Mouse (Mus musculus) MEL (cell line): ENCODE measurements around the gene Bin2. TPM values are rescaled to one million over a fixed set of nuclear protein-coding genes. Genes with fewer than 3 reads are reported as not detected.
A peak's percentile ranks its signal among the peaks of the same experiment; 100 is the strongest.

Source experiments
- DNase-seq: peaks from one replicate; pipeline ENCODE4 v3.0.0; 2011; ENCODE audit warnings: low read depth, low spot score
- H3K27ac ChIP-seq: 2 replicates; pipeline ENCODE4 v1.5.1; 2012; ENCODE audit warnings: low read depth, mild to moderate bottlenecking, control low read depth, low read length, moderate library complexity; ENCODE audit not compliant: control insufficient read depth
- H3K27me3 ChIP-seq, 2 experiments: fragments of 150-350 bp in 1 of 2; sonication (generic) in 1 of 2; 2 replicates each; pipeline ENCODE4 v1.6.1; 2012; ENCODE audit warnings: low read length in 2 of 2, mild to moderate bottlenecking in 2 of 2, improper control_type of control experiment in 1 of 2, moderate library complexity in 1 of 2; ENCODE audit not compliant: insufficient read depth in 2 of 2, control insufficient read depth in 1 of 2
- H3K36me3 ChIP-seq, 2 experiments: 2 replicates each; pipeline ENCODE4 v1.6.1; 2012 to 2014; ENCODE audit warnings: low read length in 2 of 2, improper control_type of control experiment in 1 of 2, inconsistent platforms in 1 of 2, mild to moderate bottlenecking in 1 of 2; ENCODE audit not compliant: insufficient read depth in 2 of 2, control insufficient read depth in 1 of 2
- H3K4me1 ChIP-seq, 2 experiments: fragments of 150-350 bp in 1 of 2; sonication (generic) in 1 of 2; 2 replicates each; pipeline ENCODE4 v1.6.1; 2012; ENCODE audit warnings: low read length in 2 of 2, improper control_type of control experiment in 1 of 2, mild to moderate bottlenecking in 1 of 2; ENCODE audit not compliant: insufficient read depth in 2 of 2, control insufficient read depth in 1 of 2
- H3K4me3 ChIP-seq, 2 experiments: fragments of 150-350 bp in 1 of 2; sonication (generic) in 1 of 2; 2 replicates each; pipeline ENCODE4 v1.5.1; 2012; ENCODE audit warnings: low read depth in 2 of 2, low read length in 2 of 2, mild to moderate bottlenecking in 2 of 2, moderate library complexity in 2 of 2, control low read depth in 1 of 2, improper control_type of control experiment in 1 of 2; ENCODE audit not compliant: control insufficient read depth in 1 of 2, insufficient read depth in 1 of 2
- H3K79me2 ChIP-seq: 2 replicates; pipeline ENCODE4 v1.6.1; 2012; ENCODE audit warnings: mild to moderate bottlenecking, low read length, moderate library complexity; ENCODE audit not compliant: control insufficient read depth, poor library complexity, insufficient read depth
- H3K9ac ChIP-seq: 2 replicates; pipeline ENCODE4 v1.6.1; 2012; ENCODE audit warnings: low read depth, mild to moderate bottlenecking, control low read depth, low read length, moderate library complexity; ENCODE audit not compliant: control insufficient read depth, poor library complexity, severe bottlenecking
- H3K9me3 ChIP-seq: fragments of 150-350 bp; sonication (generic); replicated peaks from 2 replicates; pipeline ENCODE4 v1.6.1; 2012; ENCODE audit warnings: mild to moderate bottlenecking, low read length, improper control_type of control experiment, moderate library complexity; ENCODE audit not compliant: insufficient read depth
- BHLHE40 ChIP-seq: IDR thresholded peaks from 2 replicates; pipeline ENCODE4 v1.6.1; 2012; ENCODE audit warnings: low read depth, mild to moderate bottlenecking, inconsistent platforms, low read length, improper control_type of control experiment, borderline replicate concordance
- CTCF ChIP-seq, 3 experiments: IDR thresholded peaks in 2 of 3; conservative IDR thresholded peaks in 1 of 3; 2 replicates each; pipeline ENCODE4 v1.5.1; 2011 to 2012; ENCODE audit warnings: low read length in 3 of 3, low read depth in 2 of 3, mild to moderate bottlenecking in 2 of 3, improper control_type of control experiment in 1 of 3, inconsistent platforms in 1 of 3, mixed read lengths in 1 of 3, moderate library complexity in 1 of 3; ENCODE audit not compliant: control insufficient read depth in 1 of 3, insufficient read depth in 1 of 3, poor library complexity in 1 of 3, severe bottlenecking in 1 of 3
- ELF1 ChIP-seq: IDR thresholded peaks from 2 replicates; pipeline ENCODE4 v1.6.1; 2014; ENCODE audit warnings: low read depth, mild to moderate bottlenecking, inconsistent platforms, low read length, improper control_type of control experiment, moderate library complexity
- GATA1 ChIP-seq: IDR thresholded peaks from 2 replicates; pipeline ENCODE4 v1.6.1; 2011; ENCODE audit warnings: low read depth, low read length, improper control_type of control experiment
- HCFC1 ChIP-seq: IDR thresholded peaks from 2 replicates; pipeline ENCODE4 v1.6.1; 2012; ENCODE audit warnings: low read depth, mild to moderate bottlenecking, inconsistent platforms, low read length, improper control_type of control experiment, moderate library complexity
- KAT2A ChIP-seq: conservative IDR thresholded peaks from 2 replicates; pipeline ENCODE4 v1.6.1; 2012; ENCODE audit warnings: low read depth, low read length, improper control_type of control experiment, inconsistent platforms
- MAZ ChIP-seq: IDR thresholded peaks from 2 replicates; pipeline ENCODE4 v1.6.1; 2012; ENCODE audit warnings: low read depth, mild to moderate bottlenecking, inconsistent platforms, low read length, improper control_type of control experiment
- MEF2A ChIP-seq: IDR thresholded peaks from 2 replicates; pipeline ENCODE4 v1.6.1; 2014; ENCODE audit warnings: low read depth, mild to moderate bottlenecking, inconsistent platforms, low read length, improper control_type of control experiment; ENCODE audit not compliant: poor library complexity, insufficient replicate concordance, severe bottlenecking; ENCODE audit errors: extremely low read depth
- MXI1 ChIP-seq: IDR thresholded peaks from 2 replicates; pipeline ENCODE4 v1.6.1; 2011; ENCODE audit warnings: mild to moderate bottlenecking, low read depth, low read length, improper control_type of control experiment
- MYB ChIP-seq: IDR thresholded peaks from 2 replicates; pipeline ENCODE4 v1.6.1; 2011; ENCODE audit warnings: mild to moderate bottlenecking, low read depth, low read length, improper control_type of control experiment
- MYC ChIP-seq: IDR thresholded peaks from 2 replicates; pipeline ENCODE4 v1.6.1; 2011; ENCODE audit warnings: low read depth, mild to moderate bottlenecking, low read length, improper control_type of control experiment, moderate library complexity
- NELFE ChIP-seq: IDR thresholded peaks from 2 replicates; pipeline ENCODE4 v1.6.1; 2011; ENCODE audit warnings: low read depth, low read length, improper control_type of control experiment
- NRF1 ChIP-seq: IDR thresholded peaks from 2 replicates; pipeline ENCODE4 v1.6.1; 2014; ENCODE audit warnings: low read depth, mild to moderate bottlenecking, inconsistent platforms, low read length, improper control_type of control experiment, moderate library complexity; ENCODE audit not compliant: poor library complexity, insufficient read depth, severe bottlenecking
- POLR2A ChIP-seq, 2 experiments: IDR thresholded peaks; 2 replicates each; pipeline ENCODE4 v1.6.1; 2011 to 2012; ENCODE audit warnings: low read length in 2 of 2, mild to moderate bottlenecking in 2 of 2, control low read depth in 1 of 2, improper control_type of control experiment in 1 of 2, low read depth in 1 of 2, moderate library complexity in 1 of 2; ENCODE audit not compliant: control insufficient read depth in 1 of 2, insufficient read depth in 1 of 2, poor library complexity in 1 of 2
- POLR2AphosphoS2 ChIP-seq: IDR thresholded peaks from 2 replicates; pipeline ENCODE4 v1.6.1; 2011; ENCODE audit warnings: low read length, improper control_type of control experiment
- POLR2AphosphoS5 ChIP-seq: IDR thresholded peaks from 2 replicates; pipeline ENCODE4 v1.6.1; 2012; ENCODE audit warnings: low read depth, borderline replicate concordance, mild to moderate bottlenecking, inconsistent platforms, low read length, moderate library complexity, mixed read lengths
- RAD21 ChIP-seq: IDR thresholded peaks from 2 replicates; pipeline ENCODE4 v1.6.1; 2011; ENCODE audit warnings: mild to moderate bottlenecking, low read depth, low read length, improper control_type of control experiment
- SMC3 ChIP-seq: IDR thresholded peaks from 2 replicates; pipeline ENCODE4 v1.6.1; 2011; ENCODE audit warnings: low read depth, low read length, improper control_type of control experiment
- TAL1 ChIP-seq: IDR thresholded peaks from 2 replicates; pipeline ENCODE4 v1.6.1; 2012; ENCODE audit warnings: mild to moderate bottlenecking, inconsistent platforms, low read length, moderate library complexity, mixed read lengths
- TBP ChIP-seq: IDR thresholded peaks from 2 replicates; pipeline ENCODE4 v1.8.0; 2011; ENCODE audit warnings: low read depth, low read length, improper control_type of control experiment
- USF1 ChIP-seq: IDR thresholded peaks from 2 replicates; pipeline ENCODE4 v1.6.1; 2014; ENCODE audit warnings: low read depth, mild to moderate bottlenecking, inconsistent platforms, low read length, improper control_type of control experiment, moderate library complexity
- USF2 ChIP-seq, 2 experiments: IDR thresholded peaks; 2 replicates each; pipeline ENCODE4 v1.6.1; 2011 to 2012; ENCODE audit warnings: improper control_type of control experiment in 2 of 2, low read length in 2 of 2, borderline replicate concordance in 1 of 2, inconsistent platforms in 1 of 2, low read depth in 1 of 2, mild to moderate bottlenecking in 1 of 2; ENCODE audit not compliant: insufficient read depth in 1 of 2
- ZMIZ1 ChIP-seq: IDR thresholded peaks from 2 replicates; pipeline ENCODE4 v1.6.1; 2012; ENCODE audit warnings: low read depth, mild to moderate bottlenecking, inconsistent platforms, low read length, improper control_type of control experiment, moderate library complexity
- polyA plus RNA-seq, 2 experiments: library from polyadenylated mRNA; stranded (reverse) in 1 of 2; unstranded in 1 of 2; fragments of >175 nt in 1 of 2; fragments of >200 nt in 1 of 2; gene quantifications; 2 replicates each; pipeline versions ENCODE4 v1.2.1 to v1.2.4; 2012; ENCODE audit warnings: low replicate concordance in 2 of 2, low read depth in 1 of 2; ENCODE audit not compliant: insufficient read length in 2 of 2, insufficient read depth in 1 of 2, missing spikeins in 1 of 2
- total RNA-seq: library from RNA; depleted of rRNA; stranded (reverse); fragments of 300-350 nt; gene quantifications from 2 replicates; pipeline ENCODE4 v1.2.3, GENCODE M21; 2012

Gene Bin2
- total and polyA plus RNA-seq, 3 experiments, result 79.9 to 128 (median 106) TPM

GRCm38 (mm10) chr15:100675486-100675885 is 6.1 kb upstream of the Bin2 start:
- H3K36me3 ChIP-seq, result peaks cover 0 to 21% of the 10 kb centered on the region in 2 experiments; a peak in 2 of 4 replicates
- H3K4me1 ChIP-seq, result peaks cover 11 to 21% of the 10 kb centered on the region in 2 experiments
- no peak for DNase-seq
- no peaks in the 10 kb centered on the region for H3K27me3 ChIP-seq
- H3K9ac ChIP-seq, result no peak overlapping the region
- no peak overlapping the region for H3K4me3 ChIP-seq
- H3K9me3 ChIP-seq, result no peaks in the 10 kb centered on the region
- no peak overlapping the region for H3K27ac ChIP-seq
- no peak for TF ChIP-seq ZMIZ1
- no peak for TF ChIP-seq POLR2AphosphoS5
- TF ChIP-seq HCFC1, result no peak
- no peak for TF ChIP-seq MXI1
- TF ChIP-seq MYB, result no peak
- H3K79me2 ChIP-seq, result no peaks in the 10 kb centered on the region

- Histone ChIP-seq H3K27me3 (no peaks in the 10 kb centered on the region), H3K79me2 (no peaks in the 10 kb centered on the region), H3K9me3 (no peaks in the 10 kb centered on the region), H3K27ac (peak overlapping the region; percentile 83), H3K4me1 (peaks cover 11 to 24% of the 10 kb centered on the region in 2 experiments), H3K36me3 (peaks cover 0 to 26% of the 10 kb centered on the region in 2 experiments; a peak in 2 of 4 replicates), H3K4me3 (no peak overlapping the region), H3K9ac (peak overlapping the region; percentile 27; the same call in 1 of the 2 replicates)
- no peak for TF ChIP-seq SMC3
- DNase-seq, result no peak
Measured at GRCm38 (mm10) chr15:100674566-100674965, 5.2 kb upstream of the Bin2 start.

DNA sequence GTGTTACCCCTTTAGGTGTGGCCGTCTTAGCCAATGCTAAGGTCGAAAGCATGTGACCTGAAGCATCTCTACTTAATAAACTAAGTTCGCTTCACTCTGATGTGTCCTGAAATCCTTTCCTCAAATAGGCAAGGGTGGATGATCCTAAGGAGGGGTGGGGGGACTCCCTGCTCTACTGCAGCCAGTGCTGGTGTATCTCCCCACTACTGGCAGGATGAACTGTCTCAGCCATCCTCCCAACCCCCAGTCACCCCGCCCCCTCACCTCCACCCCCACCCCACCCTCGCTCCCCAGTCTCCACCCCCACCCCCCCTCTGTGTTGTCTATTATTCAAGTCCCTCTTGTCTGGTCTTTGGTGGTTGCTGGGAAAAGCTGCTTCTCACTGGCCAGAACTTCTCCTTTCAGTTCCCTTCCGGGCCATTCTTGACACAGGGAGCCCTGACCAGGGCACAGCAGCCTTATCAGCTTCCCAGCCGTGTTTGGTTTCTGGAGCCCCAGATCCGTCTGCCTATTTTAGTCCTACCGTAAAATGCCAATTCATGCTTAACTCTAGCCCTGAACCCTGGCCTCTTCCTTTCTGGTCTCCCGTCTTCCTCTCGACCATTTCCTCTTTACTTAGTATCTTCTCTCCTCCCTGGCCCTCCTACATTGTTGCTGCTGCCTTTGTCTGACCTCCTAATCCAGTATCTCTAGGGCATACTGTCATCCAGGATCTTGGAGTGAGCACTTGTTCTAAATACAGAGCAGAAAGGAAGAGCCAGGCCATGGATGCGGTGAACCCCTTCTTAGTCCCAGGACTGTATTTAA is 4.4 kb upstream of the Bin2 start:
- Histone ChIP-seq H3K9me3 (no peaks in the 10 kb centered on the region), H3K4me1 (peaks cover 11 to 26% of the 10 kb centered on the region in 2 experiments), H3K36me3 (peaks cover 0 to 27% of the 10 kb centered on the region in 2 experiments; a peak in 2 of 4 replicates), H3K4me3 (no peak overlapping the region; a peak in 1 of 4 replicates), H3K27me3 (no peaks in the 10 kb centered on the region), H3K79me2 (peaks cover 6% of the 10 kb centered on the region), H3K27ac (peak overlapping the region; percentile 83), H3K9ac (peak overlapping the region; percentile 27)
- peak; percentile 93 for DNase-seq
- TF ChIP-seq USF1 (no peak), MYC (no peak; the same call in 1 of the 2 replicates), CTCF (IDR thresholded peaks at IDR 0.05 in 2 of 3, conservative IDR thresholded peaks at IDR 0.05 in 1 of 3; ENCODE audit: control insufficient read depth in 1 of 3, insufficient read depth in 1 of 3, low read depth in 2 of 3, low read length in 3 of 3, poor library complexity in 1 of 3, severe bottlenecking in 1 of 3) (no peak), HCFC1 (peak; percentile 63; the same call in 1 of the 2 replicates), MEF2A (peak; percentile 90), RAD21 (no peak), BHLHE40 (no peak), USF2 (IDR thresholded peaks at IDR 0.05; ENCODE audit: borderline replicate concordance in 1 of 2, insufficient read depth in 1 of 2, low read depth in 1 of 2, low read length in 2 of 2) (no peak), ZMIZ1 (no peak), TAL1 (peak; percentile 80), MXI1 (peak; percentile 42; the same call in 1 of the 2 replicates), GATA1 (peak; percentile 93), NELFE (peak; percentile 34), KAT2A (no peak), MAZ (peak; percentile 2; the same call in 1 of the 2 replicates), TBP (peak; percentile 43; the same call in 1 of the 2 replicates), ELF1 (peak; percentile 47; the same call in 1 of the 2 replicates), NRF1 (no peak), POLR2AphosphoS2 (no peak), POLR2A (IDR thresholded peaks at IDR 0.05; ENCODE audit: control insufficient read depth in 1 of 2, insufficient read depth in 1 of 2, low read depth in 1 of 2, low read length in 2 of 2, poor library complexity in 1 of 2) (peak in 1 of 2 experiments; percentile 48; a peak in 2 of 4 replicates)
